Mouse (Mus musculus): Measurements from ENCODE around the gene Fam122c. TPM values are rescaled to one million over a fixed set of nuclear protein-coding genes. Genes with fewer than 3 reads are reported as not detected.
A peak's percentile ranks its signal among the peaks of the same experiment; 100 is the strongest.

Fam122c gene
- total and polyA plus RNA-seq, 2 experiments, result not detected

- Histone ChIP-seq H3K27me3 (ENCODE audit: control insufficient read depth, insufficient read depth, low read length) (no peaks in the 10 kb centered on the region), H3K36me3 (ENCODE audit: control insufficient read depth, insufficient read depth, low read length) (peaks cover 10% of the 10 kb centered on the region; the same call in 1 of the 2 replicates), H3K27ac (replicated peaks; ENCODE audit: insufficient read depth, low read depth, low read length) (no peak overlapping the region), H3K79me2 (ENCODE audit: control insufficient read depth, insufficient read depth, low read length) (no peaks in the 10 kb centered on the region), H3K9ac (ENCODE audit: low read depth, low read length) (no peak overlapping the region), H3K4me3 (ENCODE audit: insufficient read depth, low read depth, low read length) (no peak overlapping the region), H3K4me1 (ENCODE audit: control insufficient read depth, insufficient read depth, low read length) (no peaks in the 10 kb centered on the region)
- no peak for DNase-seq (ENCODE audit: extremely low read depth, low read depth, low spot score)
- 92% methylated on average over 4 of the region's 4 CpGs for WGBS
- TF ChIP-seq CTCF (IDR thresholded peaks at IDR 0.05; ENCODE audit: low read depth, low read length), result no peak
Observed at GRCm38 (mm10) chrX:53348374-53348773, 75.2 kb downstream of the Fam122c start.

- no peak for DNase-seq (ENCODE audit: extremely low read depth, low read depth, low spot score)
- WGBS, result 93% methylated on average over 7 of the region's 7 CpGs
- H3K4me1 ChIP-seq (ENCODE audit: control insufficient read depth, insufficient read depth, low read length), result no peaks in the 10 kb centered on the region; the same call in 1 of the 2 replicates
- no peak overlapping the region for H3K9ac ChIP-seq (ENCODE audit: low read depth, low read length)
- no peaks in the 10 kb centered on the region for H3K36me3 ChIP-seq (ENCODE audit: control insufficient read depth, insufficient read depth, low read length)
- no peak overlapping the region for H3K27ac ChIP-seq (replicated peaks; ENCODE audit: insufficient read depth, low read depth, low read length)
- TF ChIP-seq POLR2A (IDR thresholded peaks at IDR 0.05; ENCODE audit: extremely low read depth, insufficient read depth, low read length), result no peak
- no peak for TF ChIP-seq CTCF (IDR thresholded peaks at IDR 0.05; ENCODE audit: low read depth, low read length)
- H3K79me2 ChIP-seq (ENCODE audit: control insufficient read depth, insufficient read depth, low read length), result no peaks in the 10 kb centered on the region; the same call in 1 of the 2 replicates
- H3K27me3 ChIP-seq (ENCODE audit: control insufficient read depth, insufficient read depth, low read length), result no peaks in the 10 kb centered on the region
- H3K4me3 ChIP-seq (ENCODE audit: insufficient read depth, low read depth, low read length), result no peak overlapping the region
Observed at GRCm38 (mm10) chrX:53364668-53365383, 91.6 kb downstream of the Fam122c start.

GRCm38 (mm10) chrX:53369534-53370365, 96.5 kb downstream of the Fam122c start:
- WGBS, result 1% methylated on average over 25 of the region's 25 CpGs
- H3K36me3 ChIP-seq (ENCODE audit: control insufficient read depth, insufficient read depth, low read length), result no peaks in the 10 kb centered on the region
- no peaks in the 10 kb centered on the region for H3K27me3 ChIP-seq (ENCODE audit: control insufficient read depth, insufficient read depth, low read length)
- H3K9ac ChIP-seq (ENCODE audit: low read depth, low read length), result peak overlapping the region; percentile 82
- H3K4me3 ChIP-seq (ENCODE audit: insufficient read depth, low read depth, low read length), result peak overlapping the region; percentile 87
- no peaks in the 10 kb centered on the region; the same call in 1 of the 2 replicates for H3K4me1 ChIP-seq (ENCODE audit: control insufficient read depth, insufficient read depth, low read length)
- no peak for TF ChIP-seq POLR2A (IDR thresholded peaks at IDR 0.05; ENCODE audit: extremely low read depth, insufficient read depth, low read length)
- H3K27ac ChIP-seq (replicated peaks; ENCODE audit: insufficient read depth, low read depth, low read length), result peak overlapping the region; percentile 73
- peak; percentile 30 for DNase-seq (ENCODE audit: extremely low read depth, low read depth, low spot score)
- H3K79me2 ChIP-seq (ENCODE audit: control insufficient read depth, insufficient read depth, low read length), result no peaks in the 10 kb centered on the region; the same call in 1 of the 2 replicates

GRCm38 (mm10) chrX:53370366-53370740, 97.1 kb downstream of the Fam122c start, which contains the start of gene Mospd1:
Mospd1 (minus strand) TSS chrX:53370502.
- 1% methylated on average over 14 of the region's 15 CpGs for WGBS
- TF ChIP-seq CTCF (IDR thresholded peaks at IDR 0.05; ENCODE audit: low read depth, low read length) (no peak), POLR2A (IDR thresholded peaks at IDR 0.05; ENCODE audit: extremely low read depth, insufficient read depth, low read length) (peak; percentile 90)
- Histone ChIP-seq H3K27ac (replicated peaks; ENCODE audit: insufficient read depth, low read depth, low read length) (peak within 1 kb of the TSS; percentile 73), H3K27me3 (ENCODE audit: control insufficient read depth, insufficient read depth, low read length) (no peaks in the 10 kb centered on the region), H3K4me1 (ENCODE audit: control insufficient read depth, insufficient read depth, low read length) (no peaks in the 10 kb centered on the region; the same call in 1 of the 2 replicates), H3K4me3 (ENCODE audit: insufficient read depth, low read depth, low read length) (peak within 1 kb of the TSS; percentile 87), H3K9ac (ENCODE audit: low read depth, low read length) (peak within 1 kb of the TSS; percentile 82), H3K36me3 (ENCODE audit: control insufficient read depth, insufficient read depth, low read length) (no peaks in the 10 kb centered on the region), H3K79me2 (ENCODE audit: control insufficient read depth, insufficient read depth, low read length) (no peaks in the 10 kb centered on the region; the same call in 1 of the 2 replicates)
- peak; percentile 76 for DNase-seq (ENCODE audit: extremely low read depth, low read depth, low spot score)

Other genes starting within 250 kb of the Fam122c start
- gene Plac1, start 33.3 kb upstream of the Fam122c start, total RNA-seq (2014; rRNA removed), result not detected in 2 replicates
- gene Plac1, start 33.3 kb upstream of the Fam122c start, polyA plus RNA-seq (2012; rRNA removed), result not detected in 2 replicates
- 1.2 and 1.5 TPM in 2 replicates for gene Fam122b, start 3.6 kb upstream of the Fam122c start, total RNA-seq (2014; rRNA removed)
- 1.0 and 1.6 TPM in 2 replicates for gene Fam122b, start 3.6 kb upstream of the Fam122c start, polyA plus RNA-seq (2012; rRNA removed)
- gene Mospd1, start 97.1 kb downstream of the Fam122c start, total RNA-seq (2014; rRNA removed), result 14.6 and 15.3 TPM in 2 replicates
- gene Mospd1, start 97.1 kb downstream of the Fam122c start, polyA plus RNA-seq (2012; rRNA removed), result 1.5 and 1.6 TPM in 2 replicates
- gene Etd, start 161.5 kb downstream of the Fam122c start, total RNA-seq (2014; rRNA removed), result not detected in 2 replicates
- not detected in 2 replicates for gene Etd, start 161.5 kb downstream of the Fam122c start, polyA plus RNA-seq (2012; rRNA removed)